Mouse (Mus musculus) MN1 (cell line): ENCODE data around the gene Tceal8.
A peak's percentile ranks its signal among the peaks of the same experiment; 100 is the strongest.
"Not testable (repeated sequence)": the region's sequence is repeated elsewhere in the genome, so short reads cannot be mapped to it uniquely, and the experiment has no call there.

Source experiments
- DNase-seq: peaks from one replicate; pipeline ENCODE4 v3.0.0-alpha.2; 2016; ENCODE audit warnings: low spot score

The Tceal8 gene

GRCm38 (mm10) chrX:136172118-136172551 lies at the start of gene Tceal8:
Gene Tceal8, minus strand, starts transcription at chrX:136172342.
- DNase-seq, result peak; percentile 76

DNA sequence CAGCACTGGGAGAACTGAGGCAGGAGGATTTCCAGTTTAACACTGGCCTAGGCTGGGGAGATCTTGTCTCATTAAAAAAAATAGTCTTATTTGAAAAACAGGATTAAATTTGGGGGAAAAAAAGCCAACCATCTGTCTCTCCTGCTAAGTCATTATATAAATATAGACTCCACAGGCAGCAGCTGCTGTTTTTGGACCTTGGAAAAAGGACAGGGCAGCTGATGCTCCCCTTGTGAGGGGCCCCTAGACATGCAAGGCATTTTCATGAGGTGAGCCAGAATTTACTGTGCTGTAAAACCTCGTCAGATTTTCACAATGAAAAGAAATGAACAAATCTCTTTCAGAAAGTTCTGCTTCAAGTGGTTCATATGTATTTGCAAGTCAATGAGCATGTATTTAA lies 44.2 kb upstream of the Tceal8 start:
- DNase-seq, result no peak

DNA sequence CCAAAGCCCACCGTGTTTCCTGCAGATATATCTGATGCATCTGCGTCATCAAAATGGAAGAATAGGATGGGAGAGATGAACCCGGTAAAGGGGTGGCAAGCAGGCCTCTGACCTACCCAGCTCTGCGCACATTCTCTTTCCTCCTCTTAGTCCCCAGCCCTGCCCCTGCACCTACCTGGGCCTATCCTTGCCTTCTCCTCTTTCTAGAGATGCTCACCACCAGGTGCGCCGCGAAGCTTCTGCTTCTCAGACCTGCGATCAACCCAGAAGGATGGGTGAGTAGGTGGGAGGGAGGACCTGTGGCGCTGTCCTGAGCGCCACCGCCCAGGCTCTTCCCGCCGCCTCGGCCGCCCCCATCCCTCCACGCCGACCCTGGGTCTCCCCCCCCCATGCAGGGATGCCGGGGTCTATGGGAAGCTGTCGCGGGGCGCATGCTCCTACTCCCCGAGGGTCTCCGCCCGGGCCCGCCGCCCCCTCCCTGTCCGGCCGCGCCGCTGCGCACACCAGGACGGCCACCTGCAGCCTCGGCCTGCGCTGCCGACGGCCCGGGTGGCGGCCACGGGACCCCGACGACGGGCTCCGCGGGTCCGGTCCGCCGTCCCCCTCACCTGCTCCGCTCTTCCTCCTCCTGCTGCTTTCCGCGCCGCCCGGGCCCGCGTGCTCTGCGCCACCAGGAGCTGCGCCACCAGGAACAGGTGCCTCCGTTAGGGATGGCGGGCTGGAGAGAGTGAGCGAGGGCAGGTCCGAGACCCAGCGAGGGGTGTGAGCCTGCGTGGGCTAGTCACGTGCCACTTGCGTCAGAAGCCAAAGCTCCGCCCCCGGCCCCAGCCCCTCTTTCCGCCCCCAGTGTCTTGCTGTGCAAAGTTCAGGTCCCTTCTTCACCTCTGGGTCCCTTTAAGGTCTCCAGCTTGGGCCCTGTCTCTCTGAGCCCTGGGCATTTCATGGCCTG lies 42.9 kb upstream of the Tceal8 start, which contains the start of the genes Tceal7 and Bex1:
Gene Tceal7 (plus strand): TSS at position 51 of the 949 bp plus-strand sequence.
Gene Bex1 (minus strand): TSS at position 785 of the 949 bp plus-strand sequence.
- DNase-seq, result not testable (repeated sequence)

DNA sequence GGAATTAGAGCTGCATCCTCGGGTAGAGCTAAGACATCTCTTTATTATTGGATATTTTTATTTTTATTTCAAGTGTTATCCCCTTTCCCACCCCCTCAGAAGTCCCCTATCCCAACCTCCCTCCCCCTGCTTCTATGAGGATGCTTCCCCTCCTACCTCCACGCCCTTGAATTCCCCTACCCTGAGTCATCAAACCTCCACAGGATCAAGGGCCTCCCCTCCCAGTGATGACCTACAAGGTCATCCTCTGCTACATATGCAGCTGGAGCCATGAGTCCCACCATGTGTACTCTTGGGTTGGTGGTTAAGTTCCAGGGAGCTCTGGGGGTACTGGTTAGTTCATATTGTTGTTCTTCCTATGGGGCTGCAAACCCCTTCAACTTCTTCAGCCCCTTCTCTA lies 41.3 kb upstream of the Tceal8 start:
- no peak for DNase-seq

DNA sequence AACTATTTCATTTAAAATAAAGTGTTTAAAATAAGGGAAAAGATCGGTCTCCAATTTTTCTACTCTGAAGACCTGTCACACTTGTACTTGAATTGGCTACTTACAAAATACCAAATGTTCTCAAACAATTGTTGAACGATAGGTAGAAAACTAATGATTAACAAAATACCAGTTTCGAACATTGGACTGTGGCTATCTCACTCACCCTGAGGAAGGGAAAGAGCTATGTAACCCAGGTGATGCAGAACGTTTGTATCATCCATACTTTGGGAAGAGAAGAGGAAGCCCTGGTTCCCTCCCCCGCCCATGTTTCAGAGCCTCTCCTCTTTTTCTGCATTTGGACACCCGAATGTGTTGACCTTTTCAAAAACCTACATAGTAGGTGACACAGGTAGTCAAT lies 32.3 kb upstream of the Tceal8 start:
- no peak for DNase-seq

GRCm38 (mm10) chrX:136203664-136204066 lies 31.5 kb upstream of the Tceal8 start, which contains the start of gene Tceal5:
Gene Tceal5, minus strand, starts transcription at chrX:136203876.
- no peak for DNase-seq

DNA sequence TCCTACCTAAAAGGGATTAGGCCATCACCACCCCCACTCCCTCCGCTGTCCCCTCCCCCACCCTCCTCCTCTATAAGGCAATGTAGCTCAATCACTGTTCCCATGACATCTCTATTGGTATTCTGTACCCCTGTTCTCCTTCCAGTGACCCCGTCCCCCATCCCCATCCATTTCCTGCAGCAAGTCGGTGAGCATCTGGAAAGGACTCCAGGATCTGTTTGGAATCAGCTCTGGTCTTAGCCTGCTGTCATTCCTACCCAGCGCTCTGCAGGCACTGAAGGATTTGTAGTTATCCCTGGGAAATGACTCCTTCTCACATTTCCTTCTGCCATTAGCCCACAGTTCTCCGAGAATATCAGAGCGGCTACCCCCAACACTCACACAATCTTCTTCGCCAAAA lies 31.1 kb upstream of the Tceal8 start:
- no peak for DNase-seq

GRCm38 (mm10) chrX:136196873-136197272 lies 24.7 kb upstream of the Tceal8 start:
- DNase-seq, result peak; percentile 5

DNA sequence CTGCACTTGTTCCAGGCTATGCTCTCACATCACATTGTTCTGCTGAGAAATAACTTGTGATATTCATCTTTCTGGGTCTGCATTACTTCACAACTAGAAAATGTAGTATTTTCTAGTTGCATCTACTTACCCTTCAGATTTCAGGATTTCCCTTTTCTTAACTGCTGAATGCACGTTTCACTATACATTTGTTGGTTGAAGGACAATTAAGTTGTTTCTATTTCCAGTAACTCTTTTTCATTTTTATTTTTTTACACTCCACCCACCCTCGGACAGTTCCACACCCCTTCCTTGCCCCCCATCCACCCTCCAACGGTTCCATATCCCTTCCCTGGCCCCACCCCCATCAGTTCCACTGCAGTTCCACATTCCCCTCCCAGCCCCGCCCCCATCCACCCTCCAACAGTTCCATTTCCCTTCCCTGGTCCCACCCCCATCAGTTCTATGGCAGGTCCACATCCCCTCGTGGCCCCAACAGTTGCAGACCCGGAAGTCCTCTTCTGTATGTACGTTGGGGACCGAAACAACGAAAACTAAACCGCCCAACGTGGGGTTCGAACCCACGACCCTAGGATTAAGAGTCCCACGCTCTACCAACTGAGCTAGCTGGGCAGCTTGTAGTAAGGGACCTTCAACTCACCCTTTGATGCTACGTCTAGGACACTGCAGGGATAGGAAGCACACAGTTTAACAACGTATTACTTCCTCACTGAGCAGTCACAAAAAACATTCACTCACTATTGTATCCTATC lies 23.2 kb upstream of the Tceal8 start:
- DNase-seq, result no peak

DNA sequence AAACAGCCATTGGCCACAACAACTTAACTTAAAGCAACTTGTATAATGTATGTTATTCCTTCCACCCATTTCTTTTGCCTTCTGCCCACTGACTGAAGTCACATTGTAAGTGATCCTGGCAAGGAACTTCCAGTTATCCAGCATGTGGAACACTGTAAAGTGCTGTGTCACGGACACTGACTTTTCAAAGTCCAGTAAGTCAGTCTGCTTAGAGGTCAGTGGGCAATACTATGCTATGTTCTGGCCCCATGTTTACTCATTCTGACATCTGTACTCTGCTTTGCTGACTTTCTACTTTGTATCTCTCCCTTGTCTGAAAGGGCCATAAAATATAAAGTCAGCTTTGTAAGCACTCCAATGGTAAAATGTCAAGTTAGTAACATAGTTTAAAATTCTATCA lies 11.0 kb upstream of the Tceal8 start:
- DNase-seq, result no peak

DNA sequence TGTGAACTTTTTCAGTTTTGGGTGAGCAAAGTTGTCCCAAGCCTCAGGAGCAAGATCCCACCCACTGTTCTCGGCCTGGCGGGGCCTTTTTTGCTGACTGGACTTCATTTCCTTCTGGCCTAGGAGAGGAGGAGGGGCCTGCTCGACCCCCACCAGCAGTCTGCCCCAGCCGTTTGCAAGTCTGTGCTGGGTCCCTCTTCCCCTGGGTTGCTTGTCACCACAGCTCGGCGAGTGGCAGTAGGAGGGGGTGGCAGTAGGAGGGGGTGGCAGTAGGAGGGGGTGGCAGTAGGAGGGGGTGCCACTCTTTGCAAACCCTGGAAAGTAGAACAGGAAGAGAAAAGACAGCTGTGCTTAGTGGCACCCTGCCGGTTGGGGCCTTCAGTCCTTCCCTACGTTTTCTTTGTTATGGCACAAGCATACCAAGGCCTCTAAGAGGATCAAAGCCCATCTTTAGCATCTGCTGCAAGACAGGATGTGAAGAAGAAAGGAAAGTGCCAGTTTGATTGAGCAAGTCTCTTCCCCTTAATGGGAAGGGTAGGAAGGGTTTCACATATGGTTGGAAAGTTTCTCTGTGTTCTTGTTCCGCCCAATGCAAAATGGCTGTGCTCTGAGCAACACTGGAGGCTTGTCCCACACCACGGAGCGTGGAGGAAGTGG lies 8.9 kb upstream of the Tceal8 start:
- DNase-seq, result no peak

DNA sequence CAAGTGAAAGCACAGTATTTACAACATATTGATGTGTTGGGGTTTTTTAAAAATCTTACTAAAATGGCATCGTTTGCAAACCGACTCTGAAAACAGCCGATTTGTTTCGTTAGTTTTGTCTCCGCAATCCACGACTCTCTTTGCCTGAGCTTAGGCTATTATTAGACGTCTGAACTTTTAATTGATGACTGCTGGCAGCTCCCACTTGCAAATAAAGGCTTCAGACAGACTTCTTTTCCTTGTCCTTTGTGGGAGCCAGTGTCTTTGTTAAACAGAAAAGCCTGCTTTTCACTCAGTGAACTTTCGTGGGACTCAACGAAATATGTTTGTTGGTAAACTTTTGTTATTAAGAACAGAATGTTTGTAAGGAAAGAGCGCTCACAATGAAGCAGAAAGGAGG lies 644 bp upstream of the Tceal8 start:
- DNase-seq, result no peak

DNA sequence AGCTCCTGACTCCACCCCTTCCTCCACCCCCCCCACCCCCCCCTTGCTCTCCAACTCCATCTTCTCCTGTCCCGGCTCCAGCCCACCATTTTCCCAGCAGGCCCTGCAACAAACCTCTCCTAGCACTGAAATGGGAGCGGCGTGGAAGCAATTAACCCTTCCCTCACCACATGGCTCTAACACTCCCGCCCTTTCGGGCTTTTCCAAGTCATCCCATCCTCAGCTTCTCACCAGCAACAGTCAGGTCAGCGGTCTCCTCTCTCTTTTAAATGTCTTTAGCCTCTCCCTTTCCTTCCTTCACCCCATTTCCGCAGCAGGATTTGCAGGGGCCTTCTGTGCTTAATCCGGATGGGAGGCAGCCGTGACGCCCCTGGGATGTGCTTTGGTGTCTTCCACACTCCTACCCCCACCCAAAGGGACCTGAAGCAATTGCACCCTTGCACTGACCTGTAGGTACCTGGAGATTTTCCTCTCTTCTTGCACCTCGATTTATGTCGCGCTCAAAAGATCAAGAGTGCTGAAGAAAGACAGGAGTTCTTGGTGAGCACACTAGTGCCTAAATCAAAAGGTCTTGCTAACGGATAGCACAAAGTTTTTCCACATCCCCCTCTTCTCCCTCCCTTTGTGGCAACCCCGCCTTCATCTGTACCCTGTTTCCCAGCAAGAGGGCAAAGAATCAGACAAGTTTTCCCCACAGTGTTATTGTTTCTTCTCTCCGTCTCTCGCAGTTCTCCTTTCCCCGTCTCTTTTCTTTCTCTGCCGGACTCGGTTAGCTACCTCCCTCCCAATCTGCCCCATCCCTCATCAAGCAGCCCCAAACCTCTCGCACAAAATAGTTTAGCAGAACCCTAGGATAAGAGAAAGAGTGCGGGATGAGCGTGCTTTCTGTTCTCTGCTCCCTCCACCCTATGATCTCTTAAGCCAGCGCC lies 689 bp downstream of the Tceal8 start:
- peak; percentile 28 for DNase-seq

DNA sequence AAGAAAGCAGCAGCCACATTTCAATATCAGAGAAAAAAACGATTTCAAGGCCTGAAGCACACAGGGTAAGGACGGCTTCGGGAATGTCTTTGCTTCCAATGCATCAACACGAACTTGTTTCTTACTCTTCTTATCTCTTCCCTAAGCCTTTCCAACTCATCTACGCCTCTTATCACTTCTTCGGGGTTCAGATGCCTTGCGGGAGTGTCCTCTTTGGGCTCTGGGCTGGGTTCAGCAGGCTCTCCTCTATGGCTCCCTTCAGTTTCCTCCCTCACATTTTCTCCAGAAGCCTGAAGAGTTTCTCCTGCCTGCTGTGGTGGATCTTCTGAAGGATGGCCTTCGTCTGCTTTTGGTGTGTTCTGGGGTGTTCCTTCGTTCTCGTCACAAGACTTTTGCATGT lies 1.5 kb downstream of the Tceal8 start:
- no peak for DNase-seq

- no peak for DNase-seq
These were observed 27.9 kb downstream of the Tceal8 start for GRCm38 (mm10) chrX:136144195-136144594.

DNA sequence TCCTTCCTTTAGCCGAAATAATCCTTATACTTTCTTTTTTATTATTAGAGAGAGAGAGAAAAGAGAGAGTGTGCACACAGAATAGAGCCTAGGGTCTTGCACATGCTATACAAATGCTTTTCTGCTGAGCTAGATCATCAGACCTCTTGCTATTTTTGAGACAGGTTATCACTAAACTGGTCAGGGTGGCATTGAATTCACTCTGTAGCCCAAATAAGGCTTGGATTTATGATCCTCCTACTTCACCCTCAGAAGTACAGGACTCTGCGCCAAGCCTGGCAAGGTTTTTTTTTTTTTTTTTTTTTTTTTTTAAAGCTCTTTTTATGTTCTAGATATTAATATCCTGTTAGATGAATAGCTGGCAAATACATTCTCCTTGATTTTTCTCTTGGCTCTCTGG lies 28.4 kb downstream of the Tceal8 start:
- DNase-seq, result no peak

- no peak for DNase-seq
These were observed 30.8 kb downstream of the Tceal8 start for GRCm38 (mm10) chrX:136141385-136141784.

DNA sequence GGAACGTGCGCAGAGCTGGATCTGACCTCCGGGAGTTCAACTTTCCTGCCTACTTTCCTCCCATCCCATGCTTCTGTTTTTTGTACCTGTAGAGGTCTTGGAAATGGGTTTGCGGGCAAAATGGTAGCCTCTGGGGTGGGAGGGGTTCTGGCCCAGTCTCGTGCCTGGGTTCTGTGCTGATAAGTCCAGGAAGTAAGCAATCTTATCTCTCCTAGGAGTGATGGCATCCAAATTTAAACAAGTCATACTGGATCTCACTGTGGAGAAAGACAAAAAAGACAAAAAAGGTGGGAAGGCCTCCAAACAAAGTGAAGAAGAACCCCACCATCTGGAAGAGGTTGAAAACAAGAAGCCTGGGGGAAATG lies 32.5 kb downstream of the Tceal8 start:
- DNase-seq, result not testable (repeated sequence)

DNA sequence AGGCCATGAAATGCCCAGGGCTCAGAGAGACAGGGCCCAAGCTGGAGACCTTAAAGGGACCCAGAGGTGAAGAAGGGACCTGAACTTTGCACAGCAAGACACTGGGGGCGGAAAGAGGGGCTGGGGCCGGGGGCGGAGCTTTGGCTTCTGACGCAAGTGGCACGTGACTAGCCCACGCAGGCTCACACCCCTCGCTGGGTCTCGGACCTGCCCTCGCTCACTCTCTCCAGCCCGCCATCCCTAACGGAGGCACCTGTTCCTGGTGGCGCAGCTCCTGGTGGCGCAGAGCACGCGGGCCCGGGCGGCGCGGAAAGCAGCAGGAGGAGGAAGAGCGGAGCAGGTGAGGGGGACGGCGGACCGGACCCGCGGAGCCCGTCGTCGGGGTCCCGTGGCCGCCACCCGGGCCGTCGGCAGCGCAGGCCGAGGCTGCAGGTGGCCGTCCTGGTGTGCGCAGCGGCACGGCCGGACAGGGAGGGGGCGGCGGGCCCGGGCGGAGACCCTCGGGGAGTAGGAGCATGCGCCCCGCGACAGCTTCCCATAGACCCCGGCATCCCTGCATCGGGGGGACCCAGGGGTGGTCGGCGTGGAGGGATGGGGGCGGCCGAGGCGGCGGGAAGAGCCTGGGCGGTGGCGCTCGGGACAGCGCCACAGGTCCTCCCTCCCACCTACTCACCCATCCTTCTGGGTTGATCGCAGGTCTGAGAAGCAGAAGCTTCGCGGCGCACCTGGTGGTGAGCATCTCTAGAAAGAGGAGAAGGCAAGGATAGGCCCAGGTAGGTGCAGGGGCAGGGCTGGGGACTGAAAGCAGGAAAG lies 33.1 kb downstream of the Tceal8 start, which contains the start of gene Bex4:
Gene Bex4 (plus strand): TSS at position 170 of the 813 bp plus-strand sequence.
- DNase-seq, result not testable (repeated sequence)

GRCm38 (mm10) chrX:136135559-136135958 lies 36.6 kb downstream of the Tceal8 start:
- no peak for DNase-seq
